Mouse (Mus musculus) heart, postnatal 14 days (tissue): ENCODE measurements around the gene Ppid. TPM values are rescaled to one million over a fixed set of nuclear protein-coding genes. Genes with fewer than 3 reads are reported as not detected.
A peak's percentile ranks its signal among the peaks of the same experiment; 100 is the strongest.

Experiments
- DNase-seq, 2 experiments: peaks; one replicate each; pipeline ENCODE4 v3.0.0; 2021 to 2022
- intact Hi-C: fragments of 180-260 bp; cut with DNase I; formaldehyde crosslinking; loops from one replicate; pipeline ENCODE4 v1.15.1; 2025
- long read RNA-seq, 2 experiments: library from polyadenylated mRNA; stranded (forward); transcript quantifications; one replicate each; pipeline ENCODE4 v2.0.0; 2021
- total RNA-seq, 2 experiments: library from RNA; stranded (reverse); gene quantifications; 2 replicates each; pipeline ENCODE4 v1.2.3; 2021

The Ppid gene
- total RNA-seq, result 10 to 100 TPM; 35.2 to 39.8 TPM
- long read RNA-seq, experiment 1, transcript Ppid-201 (10 exons, 1,752 nt), result major isoform, 71 of 76 reads
- long read RNA-seq, experiment 1, partial matches to known transcripts, result 2 of 76 reads
- long read RNA-seq, experiment 1, other reads (novel, unspliced or antisense), result 2 of 76 reads
- long read RNA-seq, experiment 2, transcript Ppid-201 (10 exons, 1,752 nt), result major isoform, 43 of 48 reads
- long read RNA-seq, experiment 2, partial matches to known transcripts, result 1 of 48 reads
- long read RNA-seq, experiment 2, other reads (novel, unspliced or antisense), result 1 of 48 reads

- peak; percentile 77 to 82 for DNase-seq
- intact Hi-C loops, result loop anchor here (5.0 to 10.0 kb wide), 2 partner anchors 304 to 516 kb away; partner anchors contain the start of gene Rapgef2
Measured at GRCm38 (mm10) chr3:79590863-79591792, at the start of gene Ppid. Ppid (plus strand) TSS chr3:79591342.

GRCm38 (mm10) chr3:79542585-79542984, 48.6 kb upstream of the Ppid start:
- intact Hi-C loops, result no loop called here
- DNase-seq, result no peak

DNA sequence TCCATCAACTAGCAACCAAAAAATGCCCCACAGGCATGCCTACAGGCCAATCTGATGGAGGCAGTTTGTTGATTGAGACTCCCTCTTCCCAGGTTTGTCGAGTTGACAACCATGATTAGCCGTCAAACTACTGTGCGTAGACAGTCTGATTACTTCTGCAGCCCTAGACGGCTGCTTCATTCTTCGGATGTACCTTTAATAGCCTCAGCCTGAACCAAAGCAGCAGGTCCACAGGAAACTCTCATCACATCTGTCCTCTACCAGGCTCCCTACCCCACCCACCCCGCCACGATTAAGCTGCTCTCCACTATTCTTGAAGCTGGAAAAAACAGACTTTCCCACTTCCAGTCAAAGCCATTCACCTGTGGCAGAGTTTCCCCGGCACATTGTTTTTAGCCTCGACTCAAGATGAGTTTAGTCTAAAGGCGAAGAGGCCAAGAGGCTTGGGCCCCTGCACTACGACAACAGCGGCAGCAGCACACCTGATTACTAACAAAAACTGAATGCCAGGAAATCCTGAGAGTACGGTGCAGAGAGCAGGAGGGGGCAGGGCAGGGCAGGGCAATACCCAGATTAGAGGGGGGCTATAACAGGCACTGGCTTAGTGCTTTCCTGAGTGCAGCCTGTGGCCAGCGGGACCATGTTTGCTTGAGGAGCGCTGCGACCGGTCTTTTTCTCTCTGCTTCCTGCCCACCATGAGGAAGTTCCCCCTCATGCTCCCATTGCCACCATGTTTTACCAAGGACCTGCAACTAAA, 42.3 kb upstream of the Ppid start:
- intact Hi-C loops, result loop anchor here (2.0 kb wide), 1 partner anchor 16 kb away; no protein-coding TSS in a partner anchor

GRCm38 (mm10) chr3:79549751-79550393, 41.3 kb upstream of the Ppid start:
- DNase-seq, result no peak
- intact Hi-C loops, result loop anchor here (2.0 kb wide), 1 partner anchor 15 kb away; no protein-coding TSS in a partner anchor

More for the DNA sequence above, 42.3 kb upstream of the Ppid start:
- DNase-seq, result no peak

GRCm38 (mm10) chr3:79551826-79552552, 39.2 kb upstream of the Ppid start:
- DNase-seq, result no peak
- intact Hi-C loops, result no loop called here

- no peak for DNase-seq
- intact Hi-C loops, result no loop called here
Measured at GRCm38 (mm10) chr3:79553779-79554178, 37.4 kb upstream of the Ppid start.

DNA sequence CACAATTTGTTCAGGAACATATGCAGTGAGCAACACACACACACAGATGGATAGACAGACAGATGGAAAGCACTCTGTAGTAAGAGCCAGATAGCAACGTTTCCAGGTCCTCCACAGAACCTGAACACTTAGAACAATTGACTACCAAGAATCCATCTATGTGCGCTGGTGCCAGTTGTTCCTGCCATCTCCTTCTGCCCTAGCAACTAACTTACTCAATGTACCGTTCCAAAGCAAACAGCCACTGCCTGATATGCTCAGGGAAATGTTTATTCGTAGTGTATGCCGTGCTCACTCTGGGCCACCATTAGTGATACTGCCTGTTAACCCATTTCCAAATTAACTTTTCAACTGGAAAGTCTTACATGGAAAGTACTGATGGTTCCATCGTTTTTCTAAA, 36.1 kb upstream of the Ppid start:
- intact Hi-C loops, result no loop called here
- DNase-seq, result no peak

DNA sequence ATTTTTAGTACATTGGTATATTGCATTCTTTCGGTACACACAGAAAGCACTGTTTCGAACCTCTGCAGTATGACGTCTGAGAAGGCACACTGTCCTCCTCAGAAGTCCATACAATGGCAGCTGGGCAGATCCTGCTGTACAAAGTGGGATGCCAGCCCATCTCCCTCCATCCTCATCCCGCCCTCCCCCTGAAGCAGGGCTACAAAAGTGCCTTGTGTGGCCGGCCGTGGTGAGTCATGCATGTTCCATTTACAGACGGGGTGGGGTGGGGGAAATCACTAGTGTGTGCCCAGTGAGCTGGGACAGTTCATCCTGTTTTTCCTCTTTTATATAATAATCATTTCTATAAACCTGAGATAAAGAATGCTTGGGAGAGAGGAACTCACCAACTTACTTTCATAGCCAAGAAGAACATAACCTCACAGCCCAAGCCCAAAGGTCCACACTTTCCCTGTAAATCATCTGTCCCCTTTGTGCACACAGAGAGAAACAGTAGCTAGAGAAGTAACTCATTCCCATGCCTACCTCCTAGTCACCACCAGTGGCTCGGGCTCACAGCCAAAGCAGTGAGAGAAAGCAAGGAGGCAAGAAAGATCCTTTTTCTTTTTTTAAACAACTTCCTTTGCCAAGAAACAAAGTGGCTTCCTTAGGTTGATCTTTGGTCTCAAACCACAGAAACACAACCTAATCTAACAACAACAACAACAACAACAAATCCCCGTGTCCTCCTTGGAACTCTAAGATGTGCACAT, 31.9 kb upstream of the Ppid start:
- peak; percentile 33 to 40 for DNase-seq
- intact Hi-C loops, result no loop called here

DNA sequence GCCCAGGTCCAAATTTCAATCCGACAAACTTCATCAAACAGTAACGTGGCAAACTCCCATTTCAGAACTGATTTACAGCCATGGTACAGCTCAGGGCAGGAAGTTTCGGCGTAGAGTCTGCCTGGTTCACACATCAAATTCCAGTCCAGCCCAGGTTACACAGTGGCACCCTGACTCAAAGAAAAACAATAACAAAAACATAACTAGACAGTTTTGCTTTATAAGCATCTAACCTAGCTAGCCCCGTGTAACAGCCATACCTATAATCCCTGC, 31.4 kb upstream of the Ppid start:
- DNase-seq, result no peak
- intact Hi-C loops, result no loop called here

GRCm38 (mm10) chr3:79560555-79560954, 30.6 kb upstream of the Ppid start:
- intact Hi-C loops, result no loop called here
- DNase-seq, result no peak

- intact Hi-C loops, result no loop called here
- DNase-seq, result no peak
Measured at GRCm38 (mm10) chr3:79561784-79562715, 29.1 kb upstream of the Ppid start.

DNA sequence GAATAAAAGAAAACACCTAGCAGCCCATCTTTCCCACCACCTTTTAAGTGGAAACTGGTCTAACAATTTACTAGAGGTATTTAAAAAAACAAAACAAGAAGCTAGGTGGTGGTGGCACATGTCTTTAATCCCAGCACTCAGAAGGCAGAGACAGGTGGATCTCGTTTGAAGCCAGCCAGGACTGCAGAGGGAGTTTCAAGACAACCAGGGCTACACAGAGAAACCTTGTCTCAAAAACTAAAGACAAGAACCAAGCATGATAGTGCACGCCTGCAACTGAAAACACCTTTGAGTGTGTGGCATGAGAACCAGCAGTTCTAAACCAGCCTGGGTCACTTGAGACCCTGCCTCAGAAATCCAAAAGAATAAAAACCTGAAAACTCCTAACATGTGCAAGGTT, 27.6 kb upstream of the Ppid start:
- intact Hi-C loops, result no loop called here
- no peak for DNase-seq

- intact Hi-C loops, result loop anchor here (2.0 to 5.0 kb wide), 2 partner anchors 16 to 48 kb away; no protein-coding TSS in a partner anchor
- no peak for DNase-seq
Measured at GRCm38 (mm10) chr3:79564875-79565606, 26.1 kb upstream of the Ppid start.

- no peak for DNase-seq
- intact Hi-C loops, result loop anchor here (5.0 kb wide), 1 partner anchor 50 kb away; no protein-coding TSS in a partner anchor
Measured at GRCm38 (mm10) chr3:79566716-79567691, 24.1 kb upstream of the Ppid start.

DNA sequence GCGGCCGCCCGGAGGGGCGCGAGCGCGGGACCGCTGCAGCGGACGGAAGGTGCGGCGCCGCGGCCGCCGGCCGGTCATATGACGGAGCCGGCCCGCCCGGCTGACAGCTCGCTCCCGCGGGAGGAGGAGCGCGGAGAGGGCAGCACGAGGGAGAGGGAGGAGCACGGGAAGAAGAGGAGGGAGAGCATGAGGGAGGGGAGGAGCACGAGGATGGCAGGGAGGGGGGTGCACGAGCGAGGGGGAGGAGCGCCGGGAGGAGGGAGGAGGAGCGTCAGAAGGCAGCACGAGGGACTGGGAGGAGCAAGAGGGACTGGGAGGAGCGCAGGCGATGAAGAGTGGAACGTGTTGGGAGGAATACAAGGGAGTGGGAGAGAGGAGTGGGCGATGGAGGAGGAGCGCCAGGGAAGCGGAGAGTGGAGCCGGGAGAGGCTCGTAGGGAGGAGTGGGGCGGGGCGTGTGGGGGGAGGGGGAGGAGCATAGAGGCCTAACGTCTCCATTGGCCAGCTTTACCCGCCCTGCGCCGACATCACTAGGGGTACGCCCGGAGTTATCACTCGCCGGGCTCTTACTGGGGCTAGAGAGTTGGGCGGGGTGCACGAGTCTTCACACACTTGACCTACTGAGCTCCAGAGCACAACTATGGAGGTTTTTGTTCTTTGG, 23.3 kb upstream of the Ppid start, which contains the start of gene Fnip2:
Fnip2 (minus strand) TSS at position 94 of the 660 bp plus-strand sequence.
- intact Hi-C loops, result loop anchor here (5.0 kb wide), 1 partner anchor 51 kb away; no protein-coding TSS in a partner anchor
- peak; percentile 85 to 90 for DNase-seq
